Mouse (Mus musculus) forebrain, embryonic 15.5 days (tissue): Measurements from ENCODE around the gene Sez6. TPM values are rescaled to one million over a fixed set of nuclear protein-coding genes. Genes with fewer than 3 reads are reported as not detected.

Experiments
- ATAC-seq: fragments of 200-750 bp; cut with Nextera tagmentation; replicated peaks from 2 replicates; pipeline ENCODE4 v1.8.0; 2017; ENCODE audit warnings: mild to moderate bottlenecking, moderate TSS enrichment, moderate library complexity
- H3K27ac ChIP-seq: fragments of 300-500 bp; sonication (generic); replicated peaks from 2 replicates; pipeline ENCODE4 v1.5.1; 2015; ENCODE audit warnings: mild to moderate bottlenecking, inconsistent platforms
- H3K27me3 ChIP-seq: fragments of 300-500 bp; sonication (generic); 2 replicates; pipeline ENCODE4 v1.6.1; 2015; ENCODE audit warnings: inconsistent platforms
- H3K36me3 ChIP-seq: fragments of 300-500 bp; sonication (generic); 2 replicates; pipeline ENCODE4 v1.6.1; 2015; ENCODE audit warnings: mild to moderate bottlenecking, inconsistent platforms
- H3K4me1 ChIP-seq: fragments of 300-500 bp; sonication (generic); 2 replicates; pipeline ENCODE4 v1.6.1; 2015; ENCODE audit warnings: inconsistent platforms
- H3K4me2 ChIP-seq: fragments of 300-500 bp; sonication (generic); replicated peaks from 2 replicates; pipeline ENCODE4 v1.6.1; 2015; ENCODE audit warnings: mild to moderate bottlenecking, inconsistent platforms
- H3K4me3 ChIP-seq: fragments of 300-500 bp; sonication (generic); 2 replicates; pipeline ENCODE4 v1.5.1; 2015; ENCODE audit warnings: mild to moderate bottlenecking, inconsistent platforms
- H3K9ac ChIP-seq: fragments of 300-500 bp; sonication (generic); replicated peaks from 2 replicates; pipeline ENCODE4 v1.6.1; 2015; ENCODE audit warnings: mild to moderate bottlenecking, inconsistent platforms
- H3K9me3 ChIP-seq: fragments of 300-500 bp; sonication (generic); 2 replicates; pipeline ENCODE4 v1.6.1; 2016; ENCODE audit warnings: inconsistent platforms
- WGBS: fragments of 180-500 bp; shearing (Covaris S2); methylation state at CpG from one replicate; pipeline ENCODE4 v1.1.7; 2015; ENCODE audit warnings: mixed read lengths; 5-methylcytosine and 5-hydroxymethylcytosine counted together
- polyA plus RNA-seq: library from polyadenylated mRNA; unstranded; fragments of >200 nt; fragmentation: Nextera tagmentation; extraction: Ambion mirVana; gene quantifications from 2 replicates; pipeline ENCODE4 v1.2.1, GENCODE M21; 2015

The Sez6 gene
- polyA plus RNA-seq, 1 experiment from 2014 or later = 243 TPM

GRCm38 (mm10) chr11:77975873-77976272, 45.3 kb downstream of the Sez6 start:
- Histone ChIP-seq H3K9me3 (no peaks in the 10 kb centered on the region), H3K4me3 (no peak overlapping the region), H3K9ac (no peak overlapping the region), H3K27me3 (peaks cover 3% of the 10 kb centered on the region; the same call in 1 of the 2 replicates), H3K27ac (no peak overlapping the region), H3K4me2 (no peak overlapping the region), H3K36me3 (peaks cover 63% of the 10 kb centered on the region), H3K4me1 (peaks cover 3% of the 10 kb centered on the region)
- ATAC-seq = no peak
- 36% methylated on average over 4 of the region's 4 CpGs for WGBS

GRCm38 (mm10) chr11:77978161-77978560, 47.6 kb downstream of the Sez6 start:
- no peak for ATAC-seq
- H3K27ac ChIP-seq = no peak overlapping the region
- peaks cover 9% of the 10 kb centered on the region for H3K4me1 ChIP-seq
- H3K36me3 ChIP-seq = peaks cover 54% of the 10 kb centered on the region
- no peak overlapping the region for H3K9ac ChIP-seq
- 81% methylated on average over 6 of the region's 6 CpGs for WGBS
- H3K9me3 ChIP-seq = no peaks in the 10 kb centered on the region
- H3K27me3 ChIP-seq = peaks cover 3% of the 10 kb centered on the region; the same call in 1 of the 2 replicates
- no peak overlapping the region for H3K4me3 ChIP-seq
- no peak overlapping the region for H3K4me2 ChIP-seq

- H3K27me3 ChIP-seq = no peaks in the 10 kb centered on the region; the same call in 1 of the 2 replicates
- ATAC-seq = no peak
- 84% methylated on average over 8 of the region's 8 CpGs for WGBS
- H3K4me1 ChIP-seq = peaks cover 9% of the 10 kb centered on the region
- H3K4me2 ChIP-seq = no peak overlapping the region
- no peak overlapping the region for H3K4me3 ChIP-seq
- H3K9me3 ChIP-seq = no peaks in the 10 kb centered on the region
- H3K27ac ChIP-seq = no peak overlapping the region
- no peak overlapping the region for H3K9ac ChIP-seq
- H3K36me3 ChIP-seq = peaks cover 42% of the 10 kb centered on the region
Measured at GRCm38 (mm10) chr11:77979221-77979809, 48.7 kb downstream of the Sez6 start.

GRCm38 (mm10) chr11:77980281-77981204, 49.9 kb downstream of the Sez6 start:
- no peak overlapping the region for H3K4me2 ChIP-seq
- peak overlapping the region; percentile 99; the same call in 1 of the 2 replicates for H3K27ac ChIP-seq
- no peaks in the 10 kb centered on the region for H3K9me3 ChIP-seq
- H3K4me3 ChIP-seq = no peak overlapping the region
- 38% methylated on average over 11 of the region's 11 CpGs for WGBS
- no peak overlapping the region; the same call in 1 of the 2 replicates for H3K9ac ChIP-seq
- no peaks in the 10 kb centered on the region; the same call in 1 of the 2 replicates for H3K27me3 ChIP-seq
- peaks cover 17% of the 10 kb centered on the region for H3K4me1 ChIP-seq
- H3K36me3 ChIP-seq = peaks cover 31% of the 10 kb centered on the region
- no peak for ATAC-seq

GRCm38 (mm10) chr11:77981609-77982440, 51.2 kb downstream of the Sez6 start:
- peak; percentile 91 for ATAC-seq
- Histone ChIP-seq H3K4me1 (peaks cover 26% of the 10 kb centered on the region), H3K4me3 (peak overlapping the region; percentile 83), H3K4me2 (peak overlapping the region; percentile 45), H3K9me3 (no peaks in the 10 kb centered on the region), H3K36me3 (peaks cover 26% of the 10 kb centered on the region), H3K27me3 (no peaks in the 10 kb centered on the region; the same call in 1 of the 2 replicates), H3K9ac (peak overlapping the region; percentile 54), H3K27ac (peak overlapping the region; percentile 99)
- under 1% methylated on average over 29 of the region's 29 CpGs for WGBS

GRCm38 (mm10) chr11:77982441-77982905, 51.9 kb downstream of the Sez6 start, which contains the start of gene Phf12:
Gene Phf12, plus strand, starts transcription at chr11:77982754.
- H3K27ac ChIP-seq = peak within 1 kb of the TSS; percentile 99
- H3K4me1 ChIP-seq = peaks cover 26% of the 10 kb centered on the region
- under 1% methylated on average over 59 of the region's 62 CpGs for WGBS
- peak within 1 kb of the TSS; percentile 85 for H3K9ac ChIP-seq
- peaks cover 23% of the 10 kb centered on the region for H3K36me3 ChIP-seq
- no peaks in the 10 kb centered on the region for H3K27me3 ChIP-seq
- peak within 1 kb of the TSS; percentile 83 for H3K4me3 ChIP-seq
- peak; percentile 88 for ATAC-seq
- H3K9me3 ChIP-seq = no peaks in the 10 kb centered on the region
- peak within 1 kb of the TSS; percentile 83 for H3K4me2 ChIP-seq

- Histone ChIP-seq H3K4me3 (peak overlapping the region; percentile 83), H3K9ac (peak overlapping the region; percentile 85), H3K9me3 (no peaks in the 10 kb centered on the region), H3K27me3 (no peaks in the 10 kb centered on the region), H3K4me1 (peaks cover 26% of the 10 kb centered on the region), H3K36me3 (peaks cover 17% of the 10 kb centered on the region), H3K4me2 (peak overlapping the region; percentile 83), H3K27ac (peak overlapping the region; percentile 99)
- no peak for ATAC-seq
- WGBS = under 1% methylated on average over 27 of the region's 32 CpGs
Measured at GRCm38 (mm10) chr11:77983191-77983936, 52.8 kb downstream of the Sez6 start.

- Histone ChIP-seq H3K4me2 (peak overlapping the region; percentile 83), H3K27ac (peak overlapping the region; percentile 99), H3K27me3 (no peaks in the 10 kb centered on the region), H3K9ac (peak overlapping the region; percentile 85), H3K36me3 (peaks cover 20% of the 10 kb centered on the region), H3K9me3 (no peaks in the 10 kb centered on the region), H3K4me3 (peak overlapping the region; percentile 83), H3K4me1 (peaks cover 26% of the 10 kb centered on the region)
- ATAC-seq = no peak
- under 1% methylated on average over 61 of the region's 63 CpGs for WGBS
Measured at GRCm38 (mm10) chr11:77983937-77984835, 53.6 kb downstream of the Sez6 start.

GRCm38 (mm10) chr11:77984836-77985231, 54.2 kb downstream of the Sez6 start:
- no peak for ATAC-seq

GRCm38 (mm10) chr11:77985541-77986065, 55.0 kb downstream of the Sez6 start:
- H3K27ac ChIP-seq = peak overlapping the region; percentile 99
- peak overlapping the region; percentile 83 for H3K4me2 ChIP-seq
- no peak for ATAC-seq
- H3K4me3 ChIP-seq = peak overlapping the region; percentile 83
- 67% methylated on average over 3 of the region's 3 CpGs for WGBS
- no peaks in the 10 kb centered on the region for H3K9me3 ChIP-seq
- peak overlapping the region; percentile 85; the same call in 1 of the 2 replicates for H3K9ac ChIP-seq
- H3K36me3 ChIP-seq = peaks cover 28% of the 10 kb centered on the region
- H3K27me3 ChIP-seq = no peaks in the 10 kb centered on the region
- peaks cover 23% of the 10 kb centered on the region for H3K4me1 ChIP-seq

More at GRCm38 (mm10) chr11:77984836-77985231, 54.2 kb downstream of the Sez6 start:
- peak overlapping the region; percentile 83 for H3K4me2 ChIP-seq
- H3K9me3 ChIP-seq = no peaks in the 10 kb centered on the region
- peak overlapping the region; percentile 85 for H3K9ac ChIP-seq
- H3K4me3 ChIP-seq = peak overlapping the region; percentile 83
- peaks cover 26% of the 10 kb centered on the region for H3K4me1 ChIP-seq
- H3K36me3 ChIP-seq = peaks cover 24% of the 10 kb centered on the region
- H3K27me3 ChIP-seq = no peaks in the 10 kb centered on the region
- WGBS = under 1% methylated on average over 13 of the region's 13 CpGs
- peak overlapping the region; percentile 99 for H3K27ac ChIP-seq
